Mouse (Mus musculus): Measurements from ENCODE around the gene Gps2. TPM values are rescaled to one million over a fixed set of nuclear protein-coding genes. Genes with fewer than 3 reads are reported as not detected.

Gene Gps2
- polyA plus RNA-seq, 1 experiment from 2014 or later, result 63.0 TPM

- H3K36me3 ChIP-seq (ENCODE audit: insufficient read depth, low read length), result peaks cover 17% of the 10 kb centered on the region
- no peak for TF ChIP-seq CTCF (IDR thresholded peaks at IDR 0.05; ENCODE audit: low read depth)
- no peaks in the 10 kb centered on the region for H3K9me3 ChIP-seq (replicated peaks; ENCODE audit: low read length)
- peak; percentile 99 for DNase-seq (ENCODE audit: low spot score)
- peak within 1 kb of the TSS; percentile 62 for H3K4me3 ChIP-seq (replicated peaks; ENCODE audit: low read depth, low read length)
- no peaks in the 10 kb centered on the region for H3K27me3 ChIP-seq (ENCODE audit: insufficient read depth, low read length)
- peak within 1 kb of the TSS; percentile 93 for H3K27ac ChIP-seq
- WGBS, result under 1% methylated on average over 38 of the region's 38 CpGs
- H3K4me2 ChIP-seq (ENCODE audit: low read length), result peak within 1 kb of the TSS; percentile 90
- H3K4me1 ChIP-seq (replicated peaks; ENCODE audit: insufficient read depth, low read length), result peaks cover 17% of the 10 kb centered on the region; the same call in 1 of the 2 replicates
- ATAC-seq (replicated peaks; ENCODE audit: low FRiP score, low read depth), result peak; percentile 90
- peak within 1 kb of the TSS; percentile 77 for H3K9ac ChIP-seq (ENCODE audit: low read depth, low read length)
Measured at GRCm38 (mm10) chr11:69900471-69901405, 12.9 kb upstream of the Gps2 start, which contains the start of the genes 2810408A11Rik and Neurl4. Gene 2810408A11Rik (minus strand): TSS chr11:69900987. Gene Neurl4 (plus strand): TSS chr11:69901072.

GRCm38 (mm10) chr11:69901406-69901846, 12.3 kb upstream of the Gps2 start:
- WGBS, result under 1% methylated on average over 42 of the region's 42 CpGs
- ATAC-seq (replicated peaks; ENCODE audit: low FRiP score, low read depth) (peak; percentile 83), DNase-seq (ENCODE audit: low spot score) (peak; percentile 99)
- Histone ChIP-seq H3K4me1 (replicated peaks; ENCODE audit: insufficient read depth, low read length) (peaks cover 17% of the 10 kb centered on the region; the same call in 1 of the 2 replicates), H3K9ac (ENCODE audit: low read depth, low read length) (peak overlapping the region; percentile 77), H3K27ac (peak overlapping the region; percentile 93), H3K4me2 (ENCODE audit: low read length) (peak overlapping the region; percentile 90), H3K27me3 (ENCODE audit: insufficient read depth, low read length) (no peaks in the 10 kb centered on the region), H3K9me3 (replicated peaks; ENCODE audit: low read length) (no peaks in the 10 kb centered on the region), H3K36me3 (ENCODE audit: insufficient read depth, low read length) (peaks cover 24% of the 10 kb centered on the region), H3K4me3 (replicated peaks; ENCODE audit: low read depth, low read length) (peak overlapping the region; percentile 62)
- no peak for TF ChIP-seq CTCF (IDR thresholded peaks at IDR 0.05; ENCODE audit: low read depth)

- Histone ChIP-seq H3K9ac (ENCODE audit: low read depth, low read length) (peak overlapping the region; percentile 77), H3K36me3 (ENCODE audit: insufficient read depth, low read length) (peaks cover 30% of the 10 kb centered on the region), H3K4me2 (ENCODE audit: low read length) (peak overlapping the region; percentile 90), H3K27me3 (ENCODE audit: insufficient read depth, low read length) (no peaks in the 10 kb centered on the region), H3K4me1 (replicated peaks; ENCODE audit: insufficient read depth, low read length) (peaks cover 17% of the 10 kb centered on the region; the same call in 1 of the 2 replicates), H3K27ac (peak overlapping the region; percentile 93), H3K4me3 (replicated peaks; ENCODE audit: low read depth, low read length) (peak overlapping the region; percentile 62), H3K9me3 (replicated peaks; ENCODE audit: low read length) (no peaks in the 10 kb centered on the region)
- DNase-seq (ENCODE audit: low spot score) (no peak), ATAC-seq (replicated peaks; ENCODE audit: low FRiP score, low read depth) (no peak)
- 1% methylated on average over 39 of the region's 39 CpGs for WGBS
- TF ChIP-seq CTCF (IDR thresholded peaks at IDR 0.05; ENCODE audit: low read depth), result no peak
Measured at GRCm38 (mm10) chr11:69901993-69902392, 11.7 kb upstream of the Gps2 start.

GRCm38 (mm10) chr11:69902972-69903371, 10.7 kb upstream of the Gps2 start:
- 82% methylated on average over 12 of the region's 13 CpGs for WGBS
- H3K36me3 ChIP-seq (ENCODE audit: insufficient read depth, low read length), result peaks cover 39% of the 10 kb centered on the region
- no peaks in the 10 kb centered on the region for H3K27me3 ChIP-seq (ENCODE audit: insufficient read depth, low read length)
- TF ChIP-seq CTCF (IDR thresholded peaks at IDR 0.05; ENCODE audit: low read depth), result no peak
- H3K4me3 ChIP-seq (replicated peaks; ENCODE audit: low read depth, low read length), result peak overlapping the region; percentile 62; the same call in 1 of the 2 replicates
- peak overlapping the region; percentile 90 for H3K4me2 ChIP-seq (ENCODE audit: low read length)
- H3K9ac ChIP-seq (ENCODE audit: low read depth, low read length), result peak overlapping the region; percentile 77; the same call in 1 of the 2 replicates
- no peaks in the 10 kb centered on the region for H3K9me3 ChIP-seq (replicated peaks; ENCODE audit: low read length)
- no peak overlapping the region for H3K27ac ChIP-seq
- H3K4me1 ChIP-seq (replicated peaks; ENCODE audit: insufficient read depth, low read length), result peaks cover 17% of the 10 kb centered on the region; the same call in 1 of the 2 replicates
- DNase-seq (ENCODE audit: low spot score) (no peak), ATAC-seq (replicated peaks; ENCODE audit: low FRiP score, low read depth) (no peak)

GRCm38 (mm10) chr11:69904311-69904710, 9.4 kb upstream of the Gps2 start:
- no peak overlapping the region for H3K27ac ChIP-seq
- no peak overlapping the region for H3K9ac ChIP-seq (ENCODE audit: low read depth, low read length)
- no peak for TF ChIP-seq CTCF (IDR thresholded peaks at IDR 0.05; ENCODE audit: low read depth)
- no peak for ATAC-seq (replicated peaks; ENCODE audit: low FRiP score, low read depth)
- H3K4me3 ChIP-seq (replicated peaks; ENCODE audit: low read depth, low read length), result no peak overlapping the region
- DNase-seq (ENCODE audit: low spot score), result no peak
- H3K4me1 ChIP-seq (replicated peaks; ENCODE audit: insufficient read depth, low read length), result peaks cover 17% of the 10 kb centered on the region; the same call in 1 of the 2 replicates
- no peaks in the 10 kb centered on the region for H3K27me3 ChIP-seq (ENCODE audit: insufficient read depth, low read length)
- H3K9me3 ChIP-seq (replicated peaks; ENCODE audit: low read length), result no peaks in the 10 kb centered on the region
- H3K4me2 ChIP-seq (ENCODE audit: low read length), result no peak overlapping the region
- WGBS, result 95% methylated on average over 9 of the region's 9 CpGs
- H3K36me3 ChIP-seq (ENCODE audit: insufficient read depth, low read length), result peaks cover 52% of the 10 kb centered on the region

- ATAC-seq (replicated peaks; ENCODE audit: low FRiP score, low read depth) (peak; percentile 74), DNase-seq (ENCODE audit: low spot score) (no peak)
- H3K9ac ChIP-seq (ENCODE audit: low read depth, low read length), result no peak overlapping the region
- no peaks in the 10 kb centered on the region for H3K27me3 ChIP-seq (ENCODE audit: insufficient read depth, low read length)
- no peak overlapping the region for H3K4me2 ChIP-seq (ENCODE audit: low read length)
- no peak overlapping the region for H3K4me3 ChIP-seq (replicated peaks; ENCODE audit: low read depth, low read length)
- H3K36me3 ChIP-seq (ENCODE audit: insufficient read depth, low read length), result peaks cover 81% of the 10 kb centered on the region
- no peak for TF ChIP-seq CTCF (IDR thresholded peaks at IDR 0.05; ENCODE audit: low read depth)
- WGBS, result 80% methylated on average over 11 of the region's 11 CpGs
- H3K27ac ChIP-seq, result no peak overlapping the region
- H3K4me1 ChIP-seq (replicated peaks; ENCODE audit: insufficient read depth, low read length), result no peaks in the 10 kb centered on the region; the same call in 1 of the 2 replicates
- H3K9me3 ChIP-seq (replicated peaks; ENCODE audit: low read length), result no peaks in the 10 kb centered on the region
Measured at GRCm38 (mm10) chr11:69908645-69909044, 5.0 kb upstream of the Gps2 start.
